In genomic region chr8:83999057-83999705, GRCm38 (mm10) we compare ENCODE assay signal across 9 mouse cellular contexts. TPM values are rescaled to one million over a fixed set of nuclear protein-coding genes. Genes with fewer than 3 reads are reported as not detected.
DNase-seq lines count a peak whose midpoint lies in the region; ATAC-seq and TF ChIP-seq lines count a peak whose summit lies in the region.
"Had no signal": no experiment of that assay in that cellular context is flagged by ENCODE, and none has a peak within 500 bp of the region (broad histone marks: within the 10 kb centered on the region; RNA-seq: fewer than 3 reads in every experiment).

No protein-coding gene starts in this region.

- no peak for TF ChIP-seq RAD21 in CH12.LX (IDR thresholded peaks at IDR 0.05; ENCODE audit: low read depth, low read length)

- no peak for DNase-seq in heart, adult 2 months
- no peak for DNase-seq in heart, postnatal 25 days (ENCODE audit: low spot score)
- DNase-seq in CH12.LX (ENCODE audit: extremely low read depth): no peak
- DNase-seq in liver, embryonic 11.5 days (ENCODE audit: low spot score): no peak
- DNase-seq in urinary bladder, postnatal 14 days (ENCODE audit: low spot score): no peak
- no peak for DNase-seq in spleen, postnatal 4 days (ENCODE audit: low spot score in 2 of 2)
- no peak for DNase-seq in left cerebral cortex, adult 11 months (ENCODE audit: low spot score)

- H3K27me3 ChIP-seq in heart, adult 2 months (ENCODE audit: control insufficient read depth, insufficient read depth, low read length): no peaks in the 10 kb centered on the region
- H3K27me3 ChIP-seq in CH12.LX (replicated peaks): no peaks in the 10 kb centered on the region
- H3K27me3 ChIP-seq in forebrain, embryonic 12.5 days: peaks cover 43% of the 10 kb centered on the region
- H3K27me3 ChIP-seq in liver, embryonic 11.5 days (replicated peaks; ENCODE audit: control insufficient read depth, insufficient read depth, low read length): 0 out of 2 replicates have a peak, but pooled peaks cover 2% of the 10 kb centered on the region
- H3K27me3 ChIP-seq: Patski had no signal

- H3K9ac ChIP-seq in heart, adult 2 months (ENCODE audit: low read depth, low read length): no peak overlapping the region
- peak overlapping the region; percentile 81 for H3K9ac ChIP-seq in CH12.LX (ENCODE audit: insufficient read depth, low read depth)
- H3K9ac ChIP-seq in forebrain, embryonic 12.5 days: peak overlapping the region; percentile 87
- peak overlapping the region; percentile 96 for H3K9ac ChIP-seq in liver, embryonic 11.5 days (ENCODE audit: low read depth, low read length)

- TF ChIP-seq CTCF in heart, adult 2 months (IDR thresholded peaks at IDR 0.05): no peak
- no peak for TF ChIP-seq CTCF in CH12.LX (conservative IDR thresholded peaks at IDR 0.05 in 1 of 2, IDR thresholded peaks at IDR 0.05 in 1 of 2; ENCODE audit: low read depth in 2 of 2, low read length in 2 of 2)

- H3K27ac ChIP-seq in heart, adult 2 months: no peak overlapping the region; the same call in 1 of the 2 replicates
- H3K27ac ChIP-seq in CH12.LX (ENCODE audit: insufficient read depth, low read depth): no peak overlapping the region
- H3K27ac ChIP-seq in forebrain, embryonic 12.5 days: no peak overlapping the region
- no peak overlapping the region for H3K27ac ChIP-seq in liver, embryonic 11.5 days (ENCODE audit: low read depth, low read length)

- no peaks in the 10 kb centered on the region for H3K79me2 ChIP-seq in heart, adult 2 months (replicated peaks; ENCODE audit: control insufficient read depth, insufficient read depth, low read length)
- peaks cover 3% of the 10 kb centered on the region; the same call in 1 of the 2 replicates for H3K79me2 ChIP-seq in CH12.LX (replicated peaks; ENCODE audit: control insufficient read depth, extremely low read depth, insufficient read depth, poor library complexity, severe bottlenecking)

- dilution Hi-C loops in CH12.LX (cut with MboI; ENCODE audit: extremely low pct_ligation_motif_present, extremely low pct_unique_long_range_greater_than_20kb, low sequenced_read_pairs): no loop called here

- H3K9me3 ChIP-seq in CH12.LX (replicated peaks; ENCODE audit: low read length): no peaks in the 10 kb centered on the region
- no peaks in the 10 kb centered on the region for H3K9me3 ChIP-seq in forebrain, embryonic 12.5 days
- no peaks in the 10 kb centered on the region for H3K9me3 ChIP-seq in liver, embryonic 11.5 days (ENCODE audit: control insufficient read depth, low read length)

- peak overlapping the region; percentile 59; the same call in 1 of the 2 replicates for H3K4me3 ChIP-seq in heart, adult 2 months
- H3K4me3 ChIP-seq in CH12.LX (replicated peaks in 1 of 3; ENCODE audit: low read depth in 2 of 3, low read length in 2 of 3, poor library complexity in 1 of 3): peak overlapping the region; percentile 58 to 80 (median 71)
- H3K4me3 ChIP-seq in forebrain, embryonic 12.5 days (replicated peaks): peak overlapping the region; percentile 88
- peak overlapping the region; percentile 92 for H3K4me3 ChIP-seq in liver, embryonic 11.5 days (ENCODE audit: low read depth, low read length)

- no peak for TF ChIP-seq POLR2A in heart, adult 2 months (IDR thresholded peaks at IDR 0.05; ENCODE audit: insufficient read depth, low read depth, low read length)
- no peak for TF ChIP-seq POLR2A in CH12.LX (IDR thresholded peaks at IDR 0.05; ENCODE audit: low read depth, low read length)

- no peaks in the 10 kb centered on the region for H3K36me3 ChIP-seq in heart, adult 2 months (ENCODE audit: control insufficient read depth, insufficient read depth, low read length)
- peaks cover 14 to 44% of the 10 kb centered on the region in 2 experiments for H3K36me3 ChIP-seq in CH12.LX (replicated peaks in 1 of 2; ENCODE audit: control insufficient read depth in 1 of 2, insufficient read depth in 1 of 2, low read length in 1 of 2)
- peaks cover 31% of the 10 kb centered on the region for H3K36me3 ChIP-seq in forebrain, embryonic 12.5 days (replicated peaks)
- H3K36me3 ChIP-seq in liver, embryonic 11.5 days (ENCODE audit: control insufficient read depth, insufficient read depth, low read length): peaks cover 18% of the 10 kb centered on the region

- peaks cover 5% of the 10 kb centered on the region for H3K4me1 ChIP-seq in heart, adult 2 months (ENCODE audit: control insufficient read depth, insufficient read depth, low read length)
- peaks cover 18 to 38% of the 10 kb centered on the region in 2 experiments for H3K4me1 ChIP-seq in CH12.LX (ENCODE audit: control insufficient read depth in 1 of 2, insufficient read depth in 2 of 2)
- peaks cover 40% of the 10 kb centered on the region for H3K4me1 ChIP-seq in forebrain, embryonic 12.5 days
- H3K4me1 ChIP-seq in liver, embryonic 11.5 days (replicated peaks; ENCODE audit: control insufficient read depth, insufficient read depth, low read length): peaks cover 24% of the 10 kb centered on the region

- TF ChIP-seq EP300 in heart, adult 2 months (IDR thresholded peaks at IDR 0.05; ENCODE audit: insufficient read depth, low read depth, low read length): no peak
- TF ChIP-seq EP300 in CH12.LX (IDR thresholded peaks at IDR 0.05; ENCODE audit: low read length): no peak

- H3K4me2 ChIP-seq in CH12.LX (ENCODE audit: insufficient read depth, low read depth, poor library complexity, severe bottlenecking): peak overlapping the region; percentile 62
- H3K4me2 ChIP-seq in forebrain, embryonic 12.5 days: peak overlapping the region; percentile 82
- peak overlapping the region; percentile 74 for H3K4me2 ChIP-seq in liver, embryonic 11.5 days

- in situ Hi-C loops in CH12.LX (cut with MboI; ENCODE audit: low pct_ligation_motif_present, low pct_unique_long_range_greater_than_20kb, low sequenced_read_pairs): no loop called here

- intact Hi-C loops in heart, adult 2 months (cut with DNase I): loop anchor here (2.0 to 5.0 kb wide), 2 partner anchors 44 to 257 kb away; partner anchors contain the start of genes Adgre5, Asf1b and Gm10644
- intact Hi-C loops in heart, postnatal 25 days (cut with DNase I): no loop called here

- WGBS in heart, adult 2 months: 75% methylated on average over 16 of the region's 16 CpGs
- 66% methylated on average over 16 of the region's 16 CpGs for WGBS in forebrain, embryonic 12.5 days
- WGBS in liver, embryonic 11.5 days: 71% methylated on average over 16 of the region's 16 CpGs

- no peak for ATAC-seq in forebrain, embryonic 12.5 days (ENCODE audit: low FRiP score)
- ATAC-seq in liver, embryonic 11.5 days (replicated peaks; ENCODE audit: low FRiP score): no peak

TF ChIP-seq in CH12.LX, 34 proteins besides CTCF, POLR2A, EP300 and RAD21 (continues in another document):
- TF ChIP-seq KAT2A (IDR thresholded peaks at IDR 0.05; ENCODE audit: insufficient replicate concordance, low read length): no peak
- TF ChIP-seq ZNF384 (IDR thresholded peaks at IDR 0.05; ENCODE audit: low read depth, low read length): no peak
- TF ChIP-seq CHD1 (IDR thresholded peaks at IDR 0.05; ENCODE audit: low read depth, low read length): no peak
- TF ChIP-seq HCFC1 (IDR thresholded peaks at IDR 0.05; ENCODE audit: low read depth, low read length): no peak
- TF ChIP-seq ETS1 (conservative IDR thresholded peaks at IDR 0.05; ENCODE audit: low read depth, low read length): no peak

RNA-seq across cellular contexts. Expression of gene Samd1, which starts 1.7 kb away (rescaled TPM):
- 10 to 100 TPM; 21.6 to 29.9 TPM for total RNA-seq in heart, adult 2 months (2021)
- 29.7 and 32.1 TPM in 2 replicates for polyA plus RNA-seq in heart, adult 2 months (2012; rRNA removed)
- 10 to 100 TPM; 27.4 to 30.9 TPM for total RNA-seq in heart, postnatal 25 days (2021)
- total RNA-seq in CH12.LX (2012; rRNA removed) (54.5 and 62.6 TPM in 2 replicates), CH12.LX (2014; rRNA removed) (37.4 and 42.3 TPM in 2 replicates)
- polyA plus RNA-seq in CH12.LX (2012; ENCODE audit: insufficient read length, low read depth): 38.9 and 42.1 TPM in 2 replicates
- polyA plus RNA-seq in forebrain, embryonic 12.5 days (2016; fragmentation: Nextera tagmentation; extraction: Ambion mirVana): 9.9 and 11.4 TPM in 2 replicates
- 13.4 and 17.6 TPM in 2 replicates for polyA plus RNA-seq in liver, embryonic 11.5 days (2014; fragmentation: Nextera tagmentation; extraction: Ambion mirVana)

RNA-seq across cellular contexts. Expression of gene 1700067K01Rik, which starts 2.1 kb away (rescaled TPM):
- under 1 TPM in 1 of 2 experiments, not detected in 1; 0.26 TPM for total RNA-seq in heart, adult 2 months (2021)
- 0.16 and 0.50 TPM in 2 replicates for polyA plus RNA-seq in heart, adult 2 months (2012; rRNA removed)
- under 1 TPM in 1 of 2 experiments, not detected in 1; 0.26 TPM for total RNA-seq in heart, postnatal 25 days (2021)
- total RNA-seq in CH12.LX (2012; rRNA removed) (0.38 and 0.80 TPM in 2 replicates), CH12.LX (2014; rRNA removed) (not detected in 2 replicates)
- polyA plus RNA-seq in CH12.LX (2012; ENCODE audit: insufficient read length, low read depth): 0.55 and 0.67 TPM in 2 replicates
- 1.2 TPM in 2 replicates for polyA plus RNA-seq in forebrain, embryonic 12.5 days (2016; fragmentation: Nextera tagmentation; extraction: Ambion mirVana)
- 0.29 and 1.5 TPM in 2 replicates for polyA plus RNA-seq in liver, embryonic 11.5 days (2014; fragmentation: Nextera tagmentation; extraction: Ambion mirVana)

RNA-seq across cellular contexts. Expression of gene 2210011C24Rik, which starts 12.8 kb away (rescaled TPM):
- 1 to 10 TPM; 2.2 to 3.7 TPM for total RNA-seq in heart, adult 2 months (2021)
- polyA plus RNA-seq in heart, adult 2 months (2012; rRNA removed): 0.64 and 1.2 TPM in 2 replicates
- total RNA-seq in heart, postnatal 25 days (2021): 1 to 10 TPM; 2.8 to 3.1 TPM
- total RNA-seq in CH12.LX (2012; rRNA removed) (not detected in 2 replicates), CH12.LX (2014; rRNA removed) (not detected in 2 replicates)
- not detected in 2 replicates for polyA plus RNA-seq in CH12.LX (2012; ENCODE audit: insufficient read length, low read depth)
- polyA plus RNA-seq in forebrain, embryonic 12.5 days (2016; fragmentation: Nextera tagmentation; extraction: Ambion mirVana): not detected in 2 replicates
- polyA plus RNA-seq in liver, embryonic 11.5 days (2014; fragmentation: Nextera tagmentation; extraction: Ambion mirVana): not detected in 2 replicates

RNA-seq across cellular contexts. Expression of gene Palm3, which starts 22.1 kb away (rescaled TPM):
- total RNA-seq in heart, adult 2 months (2021): under 1 TPM; 0.20 to 0.26 TPM
- 0.21 TPM in 1 of 2 replicates, not detected in the other for polyA plus RNA-seq in heart, adult 2 months (2012; rRNA removed)
- total RNA-seq in heart, postnatal 25 days (2021): under 1 TPM; 0.28 to 0.36 TPM
- total RNA-seq in CH12.LX (2012; rRNA removed): 0.13 TPM in 2 replicates
- total RNA-seq in CH12.LX (2014; rRNA removed): 0.12 and 0.16 TPM in 2 replicates
- 0.44 and 0.77 TPM in 2 replicates for polyA plus RNA-seq in CH12.LX (2012; ENCODE audit: insufficient read length, low read depth)
- polyA plus RNA-seq in forebrain, embryonic 12.5 days (2016; fragmentation: Nextera tagmentation; extraction: Ambion mirVana): 3.3 and 4.1 TPM in 2 replicates
- polyA plus RNA-seq in liver, embryonic 11.5 days (2014; fragmentation: Nextera tagmentation; extraction: Ambion mirVana): 0.66 and 1.2 TPM in 2 replicates

RNA-seq across cellular contexts. Expression of gene Prkaca, which starts 26.4 kb away (rescaled TPM):
- total RNA-seq in heart, adult 2 months (2021): 100 to 1,000 TPM; 306 to 331 TPM
- 239 and 333 TPM in 2 replicates for polyA plus RNA-seq in heart, adult 2 months (2012; rRNA removed)
- total RNA-seq in heart, postnatal 25 days (2021): 100 to 1,000 TPM; 353 to 360 TPM
- total RNA-seq in CH12.LX (2012; rRNA removed): 16.9 and 18.5 TPM in 2 replicates
- 14.0 and 14.7 TPM in 2 replicates for total RNA-seq in CH12.LX (2014; rRNA removed)
- polyA plus RNA-seq in CH12.LX (2012; ENCODE audit: insufficient read length, low read depth): 23.4 and 27.3 TPM in 2 replicates
- 181 and 187 TPM in 2 replicates for polyA plus RNA-seq in forebrain, embryonic 12.5 days (2016; fragmentation: Nextera tagmentation; extraction: Ambion mirVana)
- 96.9 and 99.2 TPM in 2 replicates for polyA plus RNA-seq in liver, embryonic 11.5 days (2014; fragmentation: Nextera tagmentation; extraction: Ambion mirVana)
